Mouse (Mus musculus) liver, adult 2 months (tissue): Measurements from ENCODE around the gene Tead1. TPM values are rescaled to one million over a fixed set of nuclear protein-coding genes. Genes with fewer than 3 reads are reported as not detected.

ENCODE experiments used
- DNase-seq: peaks from one replicate; pipeline ENCODE4 v3.0.0-alpha.2; 2011; ENCODE audit warnings: low read depth, low spot score; ENCODE audit errors: extremely low read depth
- H3K27ac ChIP-seq: fragments of 200-500 bp; replicated peaks from 2 replicates; pipeline ENCODE4 v1.5.1; 2012; ENCODE audit warnings: low read depth, mild to moderate bottlenecking, control low read depth, inconsistent platforms, low read length; ENCODE audit not compliant: insufficient read depth
- H3K27me3 ChIP-seq: fragments of 200-500 bp; 2 replicates; pipeline ENCODE4 v1.6.1; 2012; ENCODE audit warnings: mild to moderate bottlenecking, moderate library complexity, low read length, inconsistent platforms; ENCODE audit not compliant: control insufficient read depth, insufficient read depth
- H3K36me3 ChIP-seq: fragments of 200-500 bp; 2 replicates; pipeline ENCODE4 v1.6.1; 2012; ENCODE audit warnings: low read length, inconsistent platforms; ENCODE audit not compliant: control insufficient read depth, insufficient read depth
- H3K4me1 ChIP-seq: fragments of 200-500 bp; 2 replicates; pipeline ENCODE4 v1.6.1; 2011; ENCODE audit warnings: low read length; ENCODE audit not compliant: control insufficient read depth, insufficient read depth
- H3K4me3 ChIP-seq: fragments of 200-500 bp; 2 replicates; pipeline ENCODE4 v1.5.1; 2011; ENCODE audit warnings: low read depth, mild to moderate bottlenecking, control low read depth, low read length, moderate library complexity; ENCODE audit not compliant: insufficient read depth
- H3K79me2 ChIP-seq: fragments of 200-500 bp; 2 replicates; pipeline ENCODE4 v1.6.1; 2012; ENCODE audit warnings: inconsistent platforms, mild to moderate bottlenecking, low read length, moderate library complexity; ENCODE audit not compliant: control insufficient read depth, insufficient read depth
- H3K9ac ChIP-seq: fragments of 200-500 bp; 2 replicates; pipeline ENCODE4 v1.6.1; 2012; ENCODE audit warnings: low read depth, mild to moderate bottlenecking, control low read depth, inconsistent platforms, low read length
- CTCF ChIP-seq: fragments of 200-500 bp; IDR thresholded peaks from 2 replicates; pipeline ENCODE4 v1.5.1; 2011; ENCODE audit warnings: low read depth, low read length, control low read depth
- POLR2A ChIP-seq: fragments of 200-500 bp; IDR thresholded peaks from 2 replicates; pipeline ENCODE4 v1.6.1; 2011; ENCODE audit warnings: low read length, control low read depth; ENCODE audit not compliant: insufficient read depth; ENCODE audit errors: extremely low read depth
- WGBS: fragments of 180-500 bp; shearing (Covaris S2); methylation state at CpG from one replicate; pipeline ENCODE4 v1.1.7; 2018; 5-methylcytosine and 5-hydroxymethylcytosine counted together
- polyA plus RNA-seq: library from polyadenylated mRNA; depleted of rRNA; stranded (reverse); fragments of >200 nt; gene quantifications from 2 replicates; pipeline ENCODE4 v1.2.3, GENCODE M21; 2012
- total RNA-seq: library from RNA; depleted of rRNA; stranded (reverse); fragments of >200 nt; gene quantifications from 2 replicates; pipeline ENCODE4 v1.2.3, GENCODE M21; 2014

Gene Tead1
- total and polyA plus RNA-seq, 2 experiments, result 2.3 to 4.1 TPM

DNA sequence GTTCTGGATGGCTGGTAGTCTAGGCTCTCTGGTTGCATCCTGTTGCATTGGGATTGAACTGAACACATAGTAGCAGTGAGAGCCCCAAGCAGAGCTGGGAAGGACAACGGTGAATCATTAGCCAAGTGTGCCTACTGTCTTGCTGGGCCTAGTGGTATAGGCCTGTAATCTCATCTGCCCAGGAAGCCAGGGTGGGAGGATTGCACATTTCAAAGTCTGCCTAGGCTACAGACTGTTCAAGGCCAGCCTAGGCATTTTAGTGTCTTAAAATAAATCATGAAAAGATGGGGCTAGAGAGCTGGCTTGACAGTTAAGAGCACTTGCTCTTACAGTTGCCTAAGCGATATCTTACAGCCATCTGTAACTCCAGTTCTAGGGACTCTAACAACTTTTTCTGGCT is 217.2 kb downstream of the Tead1 start:
- DNase-seq, result no peak

DNA sequence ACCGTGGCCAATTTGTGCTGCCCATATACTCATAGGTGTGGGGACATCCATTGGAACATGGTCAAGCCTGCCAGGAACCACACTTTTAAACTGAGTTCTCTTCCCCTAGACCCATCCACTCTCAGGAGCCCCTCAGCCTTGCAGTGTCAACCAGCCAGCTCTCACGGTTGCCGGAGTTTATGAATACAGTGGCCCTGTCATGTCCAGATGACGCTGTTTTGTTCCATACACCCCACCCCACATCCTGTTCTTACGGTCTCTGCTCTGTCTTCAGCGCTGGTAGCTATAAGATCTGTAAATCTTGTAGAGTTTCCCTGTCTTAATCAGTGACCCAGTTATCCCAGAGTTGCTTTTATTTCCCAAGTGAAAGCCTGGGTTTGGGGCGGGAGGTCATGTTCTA is 222.6 kb downstream of the Tead1 start:
- Histone ChIP-seq H3K4me3 (no peak overlapping the region), H3K36me3 (peaks cover 7% of the 10 kb centered on the region), H3K4me1 (no peaks in the 10 kb centered on the region), H3K27me3 (no peaks in the 10 kb centered on the region), H3K79me2 (no peaks in the 10 kb centered on the region), H3K9ac (no peak overlapping the region), H3K27ac (no peak overlapping the region)
- TF ChIP-seq CTCF (no peak), POLR2A (no peak)
- DNase-seq, result no peak
- WGBS, result 93% methylated on average over 7 of the region's 7 CpGs

More for the DNA sequence above, 217.2 kb downstream of the Tead1 start:
- Histone ChIP-seq H3K4me3 (no peak overlapping the region), H3K9ac (no peak overlapping the region), H3K27me3 (no peaks in the 10 kb centered on the region), H3K27ac (no peak overlapping the region), H3K79me2 (no peaks in the 10 kb centered on the region), H3K36me3 (peaks cover 15% of the 10 kb centered on the region), H3K4me1 (no peaks in the 10 kb centered on the region)
- TF ChIP-seq POLR2A (no peak), CTCF (no peak)
- 71% methylated on average over 2 of the region's 2 CpGs for WGBS

DNA sequence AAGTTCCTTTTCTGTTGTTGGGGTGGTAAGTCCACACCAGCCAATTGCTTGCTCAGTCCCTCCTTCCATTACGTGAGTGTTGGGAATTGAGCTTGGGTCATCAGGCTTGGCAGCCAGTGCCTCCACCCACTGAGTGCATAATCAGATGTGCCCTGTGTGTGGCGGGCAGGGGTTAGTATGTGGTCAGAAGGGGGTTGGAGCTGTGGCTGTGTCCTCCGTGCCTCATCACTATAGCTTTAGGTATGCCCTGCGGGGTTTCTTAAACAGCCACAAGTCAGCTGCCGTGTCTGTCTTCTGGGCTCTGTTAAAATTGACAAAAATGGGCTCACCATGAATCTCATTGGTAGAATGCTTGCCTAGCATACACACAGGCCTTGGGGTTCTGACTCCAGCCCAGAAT is 227.7 kb downstream of the Tead1 start:
- Histone ChIP-seq H3K4me1 (no peaks in the 10 kb centered on the region), H3K9ac (no peak overlapping the region), H3K27ac (no peak overlapping the region), H3K79me2 (no peaks in the 10 kb centered on the region), H3K4me3 (no peak overlapping the region), H3K36me3 (no peaks in the 10 kb centered on the region), H3K27me3 (no peaks in the 10 kb centered on the region; the same call in 1 of the 2 replicates)
- 96% methylated on average over 5 of the region's 5 CpGs for WGBS
- no peak for TF ChIP-seq POLR2A
- no peak for TF ChIP-seq CTCF
- DNase-seq, result no peak

DNA sequence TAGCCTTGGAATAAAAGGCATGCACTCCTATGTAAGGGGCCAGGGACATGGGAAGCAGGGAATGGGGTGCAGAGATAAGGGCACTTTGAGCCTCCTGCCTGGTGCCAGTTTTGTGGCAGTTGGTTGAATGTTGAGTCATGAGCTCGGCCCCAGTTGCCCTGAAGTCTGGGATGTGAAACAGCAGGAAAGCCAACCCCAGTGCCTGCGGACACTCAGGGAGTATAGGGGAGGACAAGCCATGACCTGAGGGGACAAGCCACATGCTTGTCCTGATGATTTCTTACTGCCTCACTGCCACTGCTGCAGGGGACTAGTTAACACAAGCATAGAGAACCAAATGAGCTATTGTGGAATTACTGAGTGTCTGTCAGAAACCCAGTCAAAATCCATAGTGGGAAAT is 228.3 kb downstream of the Tead1 start:
- no peak overlapping the region for H3K27ac ChIP-seq
- TF ChIP-seq CTCF (no peak), POLR2A (no peak)
- H3K4me1 ChIP-seq, result no peaks in the 10 kb centered on the region
- no peaks in the 10 kb centered on the region for H3K79me2 ChIP-seq
- H3K9ac ChIP-seq, result no peak overlapping the region
- WGBS, result 85% methylated on average over 2 of the region's 2 CpGs
- DNase-seq, result no peak
- H3K27me3 ChIP-seq, result no peaks in the 10 kb centered on the region; the same call in 1 of the 2 replicates
- no peaks in the 10 kb centered on the region for H3K36me3 ChIP-seq
- H3K4me3 ChIP-seq, result no peak overlapping the region

DNA sequence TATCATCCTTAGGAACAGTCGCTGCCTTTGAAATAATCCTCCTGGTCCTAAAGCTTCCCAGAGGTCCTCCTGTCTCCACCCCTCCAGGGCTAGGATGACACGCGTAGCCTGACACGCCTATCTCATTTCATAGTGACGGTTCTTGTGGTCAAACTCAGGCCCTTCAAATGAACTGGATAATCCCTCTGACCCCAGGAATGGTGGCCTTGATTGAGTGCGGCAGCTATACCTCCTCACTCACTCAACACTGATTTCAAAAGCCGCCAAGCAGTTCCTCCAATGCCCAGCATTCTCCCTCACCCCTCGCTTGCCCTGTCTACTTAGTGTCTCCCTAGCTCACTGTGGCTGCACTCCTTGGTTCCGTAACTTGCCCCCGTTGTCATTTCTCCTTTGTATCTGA is 230.0 kb downstream of the Tead1 start:
- no peaks in the 10 kb centered on the region for H3K36me3 ChIP-seq
- no peaks in the 10 kb centered on the region; the same call in 1 of the 2 replicates for H3K27me3 ChIP-seq
- H3K4me1 ChIP-seq, result no peaks in the 10 kb centered on the region
- no peak overlapping the region for H3K27ac ChIP-seq
- DNase-seq, result no peak
- WGBS, result 92% methylated on average over 10 of the region's 10 CpGs
- H3K4me3 ChIP-seq, result no peak overlapping the region
- H3K9ac ChIP-seq, result no peak overlapping the region
- no peaks in the 10 kb centered on the region for H3K79me2 ChIP-seq
- TF ChIP-seq CTCF (no peak), POLR2A (no peak)

DNA sequence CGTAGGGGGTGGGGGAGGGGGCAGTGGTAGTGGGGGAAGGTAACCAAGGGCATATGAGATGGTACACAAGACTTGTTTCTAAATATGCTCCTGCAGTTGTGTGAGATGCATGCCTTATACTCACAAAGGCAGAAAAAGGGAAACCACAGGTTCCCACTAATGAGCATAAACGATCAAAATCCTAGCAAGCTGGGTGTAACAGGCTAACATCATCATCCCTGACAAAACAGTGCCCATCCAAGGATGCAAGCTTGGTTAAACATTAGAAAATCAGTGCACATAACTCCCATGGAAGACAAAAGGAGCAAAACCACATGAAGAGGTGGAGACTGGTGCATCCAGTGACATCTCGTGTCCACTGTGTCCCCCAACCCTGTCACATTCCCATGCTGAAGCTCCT is 233.9 kb downstream of the Tead1 start:
- Histone ChIP-seq H3K4me1 (no peaks in the 10 kb centered on the region), H3K36me3 (no peaks in the 10 kb centered on the region)

More for the DNA sequence above, 233.9 kb downstream of the Tead1 start:
- DNase-seq, result no peak
- TF ChIP-seq POLR2A, result no peak
- TF ChIP-seq CTCF, result no peak
- Histone ChIP-seq H3K79me2 (no peaks in the 10 kb centered on the region), H3K27me3 (no peaks in the 10 kb centered on the region; the same call in 1 of the 2 replicates), H3K4me3 (no peak overlapping the region), H3K27ac (no peak overlapping the region), H3K9ac (no peak overlapping the region)
- WGBS, result 88% methylated on average over 3 of the region's 3 CpGs
